Mouse (Mus musculus): ENCODE measurements at regions not wholly inside any gene's neighbourhood (a gene's known extent, or its start where the extent isn't known, plus 50 kb on each side); places are given as distances from the start of the nearest gene placed in this dataset. TPM values are rescaled to one million over a fixed set of nuclear protein-coding genes. Genes with fewer than 3 reads are reported as not detected.

GRCm38 (mm10) chr10:60884806-60885205 is 53.4 kb upstream of the Unc5b start:
- Histone ChIP-seq H3K9me3 (replicated peaks) (no peaks in the 10 kb centered on the region), H3K27ac (peak overlapping the region; percentile 63; the same call in 1 of the 2 replicates), H3K9ac (no peak overlapping the region), H3K4me1 (peaks cover 20% of the 10 kb centered on the region), H3K4me2 (no peak overlapping the region), H3K36me3 (ENCODE audit: poor library complexity, severe bottlenecking) (no peaks in the 10 kb centered on the region), H3K27me3 (no peaks in the 10 kb centered on the region), H3K4me3 (no peak overlapping the region)
- 94% methylated on average over 5 of the region's 5 CpGs for WGBS
- no peak for ATAC-seq

MicroRNA genes in the stretch of these regions (microRNA counts, 519-probe panel; counts per million panel counts)
- 177 counts per million, percentile 53 among the panel's probes with 10 or more counts for microRNA mmu-miR-466j

Small RNA genes lying in the stretch of these regions (microRNA-seq; reads per million reads assigned to microRNA genes)
- gene Mir466j (not detected), gene Mir6408 (not detected)
